Mouse (Mus musculus) MEL (cell line): ENCODE results near the gene Naga. TPM values are rescaled to one million over a fixed set of nuclear protein-coding genes. Genes with fewer than 3 reads are reported as not detected.
A peak's percentile ranks its signal among the peaks of the same experiment; 100 is the strongest.

Experiments used
- DNase-seq: peaks from one replicate; pipeline ENCODE4 v3.0.0; 2011; ENCODE audit warnings: low read depth, low spot score
- H3K27ac ChIP-seq: 2 replicates; pipeline ENCODE4 v1.5.1; 2012; ENCODE audit warnings: low read depth, mild to moderate bottlenecking, control low read depth, low read length, moderate library complexity; ENCODE audit not compliant: control insufficient read depth
- H3K27me3 ChIP-seq, 2 experiments: fragments of 150-350 bp in 1 of 2; sonication (generic) in 1 of 2; 2 replicates each; pipeline ENCODE4 v1.6.1; 2012; ENCODE audit warnings: low read length in 2 of 2, mild to moderate bottlenecking in 2 of 2, improper control_type of control experiment in 1 of 2, moderate library complexity in 1 of 2; ENCODE audit not compliant: insufficient read depth in 2 of 2, control insufficient read depth in 1 of 2
- H3K36me3 ChIP-seq, 2 experiments: 2 replicates each; pipeline ENCODE4 v1.6.1; 2012 to 2014; ENCODE audit warnings: low read length in 2 of 2, improper control_type of control experiment in 1 of 2, inconsistent platforms in 1 of 2, mild to moderate bottlenecking in 1 of 2; ENCODE audit not compliant: insufficient read depth in 2 of 2, control insufficient read depth in 1 of 2
- H3K4me1 ChIP-seq, 2 experiments: fragments of 150-350 bp in 1 of 2; sonication (generic) in 1 of 2; 2 replicates each; pipeline ENCODE4 v1.6.1; 2012; ENCODE audit warnings: low read length in 2 of 2, improper control_type of control experiment in 1 of 2, mild to moderate bottlenecking in 1 of 2; ENCODE audit not compliant: insufficient read depth in 2 of 2, control insufficient read depth in 1 of 2
- H3K4me3 ChIP-seq, 2 experiments: fragments of 150-350 bp in 1 of 2; sonication (generic) in 1 of 2; 2 replicates each; pipeline ENCODE4 v1.5.1; 2012; ENCODE audit warnings: low read depth in 2 of 2, low read length in 2 of 2, mild to moderate bottlenecking in 2 of 2, moderate library complexity in 2 of 2, control low read depth in 1 of 2, improper control_type of control experiment in 1 of 2; ENCODE audit not compliant: control insufficient read depth in 1 of 2, insufficient read depth in 1 of 2
- H3K79me2 ChIP-seq: 2 replicates; pipeline ENCODE4 v1.6.1; 2012; ENCODE audit warnings: mild to moderate bottlenecking, low read length, moderate library complexity; ENCODE audit not compliant: control insufficient read depth, poor library complexity, insufficient read depth
- H3K9ac ChIP-seq: 2 replicates; pipeline ENCODE4 v1.6.1; 2012; ENCODE audit warnings: low read depth, mild to moderate bottlenecking, control low read depth, low read length, moderate library complexity; ENCODE audit not compliant: control insufficient read depth, poor library complexity, severe bottlenecking
- H3K9me3 ChIP-seq: fragments of 150-350 bp; sonication (generic); replicated peaks from 2 replicates; pipeline ENCODE4 v1.6.1; 2012; ENCODE audit warnings: mild to moderate bottlenecking, low read length, improper control_type of control experiment, moderate library complexity; ENCODE audit not compliant: insufficient read depth
- BHLHE40 ChIP-seq: IDR thresholded peaks from 2 replicates; pipeline ENCODE4 v1.6.1; 2012; ENCODE audit warnings: low read depth, mild to moderate bottlenecking, inconsistent platforms, low read length, improper control_type of control experiment, borderline replicate concordance
- CHD1 ChIP-seq: IDR thresholded peaks from 2 replicates; pipeline ENCODE4 v1.6.1; 2012; ENCODE audit warnings: low read depth, mild to moderate bottlenecking, inconsistent platforms, low read length, improper control_type of control experiment
- CHD2 ChIP-seq: IDR thresholded peaks from 2 replicates; pipeline ENCODE4 v1.6.1; 2011; ENCODE audit warnings: low read length, improper control_type of control experiment
- CTCF ChIP-seq, 3 experiments: IDR thresholded peaks in 2 of 3; conservative IDR thresholded peaks in 1 of 3; 2 replicates each; pipeline ENCODE4 v1.5.1; 2011 to 2012; ENCODE audit warnings: low read length in 3 of 3, low read depth in 2 of 3, mild to moderate bottlenecking in 2 of 3, improper control_type of control experiment in 1 of 3, inconsistent platforms in 1 of 3, mixed read lengths in 1 of 3, moderate library complexity in 1 of 3; ENCODE audit not compliant: control insufficient read depth in 1 of 3, insufficient read depth in 1 of 3, poor library complexity in 1 of 3, severe bottlenecking in 1 of 3
- ELF1 ChIP-seq: IDR thresholded peaks from 2 replicates; pipeline ENCODE4 v1.6.1; 2014; ENCODE audit warnings: low read depth, mild to moderate bottlenecking, inconsistent platforms, low read length, improper control_type of control experiment, moderate library complexity
- JUND ChIP-seq: IDR thresholded peaks from 2 replicates; pipeline ENCODE4 v1.6.1; 2011; ENCODE audit warnings: low read depth, mild to moderate bottlenecking, improper control_type of control experiment, low read length
- MAFK ChIP-seq: IDR thresholded peaks from 2 replicates; pipeline ENCODE4 v1.6.1; 2011; ENCODE audit warnings: low read depth, mild to moderate bottlenecking, low read length, improper control_type of control experiment, borderline replicate concordance
- POLR2A ChIP-seq, 2 experiments: IDR thresholded peaks; 2 replicates each; pipeline ENCODE4 v1.6.1; 2011 to 2012; ENCODE audit warnings: low read length in 2 of 2, mild to moderate bottlenecking in 2 of 2, control low read depth in 1 of 2, improper control_type of control experiment in 1 of 2, low read depth in 1 of 2, moderate library complexity in 1 of 2; ENCODE audit not compliant: control insufficient read depth in 1 of 2, insufficient read depth in 1 of 2, poor library complexity in 1 of 2
- POLR2AphosphoS2 ChIP-seq: IDR thresholded peaks from 2 replicates; pipeline ENCODE4 v1.6.1; 2011; ENCODE audit warnings: low read length, improper control_type of control experiment
- POLR2AphosphoS5 ChIP-seq: IDR thresholded peaks from 2 replicates; pipeline ENCODE4 v1.6.1; 2012; ENCODE audit warnings: low read depth, borderline replicate concordance, mild to moderate bottlenecking, inconsistent platforms, low read length, moderate library complexity, mixed read lengths
- RAD21 ChIP-seq: IDR thresholded peaks from 2 replicates; pipeline ENCODE4 v1.6.1; 2011; ENCODE audit warnings: mild to moderate bottlenecking, low read depth, low read length, improper control_type of control experiment
- SMC3 ChIP-seq: IDR thresholded peaks from 2 replicates; pipeline ENCODE4 v1.6.1; 2011; ENCODE audit warnings: low read depth, low read length, improper control_type of control experiment
- TAL1 ChIP-seq: IDR thresholded peaks from 2 replicates; pipeline ENCODE4 v1.6.1; 2012; ENCODE audit warnings: mild to moderate bottlenecking, inconsistent platforms, low read length, moderate library complexity, mixed read lengths
- TBP ChIP-seq: IDR thresholded peaks from 2 replicates; pipeline ENCODE4 v1.8.0; 2011; ENCODE audit warnings: low read depth, low read length, improper control_type of control experiment
- TCF12 ChIP-seq: IDR thresholded peaks from 2 replicates; pipeline ENCODE4 v1.6.1; 2014; ENCODE audit warnings: low read depth, mild to moderate bottlenecking, inconsistent platforms, low read length, improper control_type of control experiment, moderate library complexity
- UBTF ChIP-seq: IDR thresholded peaks from 2 replicates; pipeline ENCODE4 v1.6.1; 2012; ENCODE audit warnings: low read depth, mild to moderate bottlenecking, inconsistent platforms, low read length, improper control_type of control experiment, moderate library complexity, borderline replicate concordance; ENCODE audit not compliant: insufficient read depth
- ZMIZ1 ChIP-seq: IDR thresholded peaks from 2 replicates; pipeline ENCODE4 v1.6.1; 2012; ENCODE audit warnings: low read depth, mild to moderate bottlenecking, inconsistent platforms, low read length, improper control_type of control experiment, moderate library complexity
- polyA plus RNA-seq, 2 experiments: library from polyadenylated mRNA; stranded (reverse) in 1 of 2; unstranded in 1 of 2; fragments of >175 nt in 1 of 2; fragments of >200 nt in 1 of 2; gene quantifications; 2 replicates each; pipeline versions ENCODE4 v1.2.1 to v1.2.4; 2012; ENCODE audit warnings: low replicate concordance in 2 of 2, low read depth in 1 of 2; ENCODE audit not compliant: insufficient read length in 2 of 2, insufficient read depth in 1 of 2, missing spikeins in 1 of 2
- total RNA-seq: library from RNA; depleted of rRNA; stranded (reverse); fragments of 300-350 nt; gene quantifications from 2 replicates; pipeline ENCODE4 v1.2.3, GENCODE M21; 2012

Naga gene
- total and polyA plus RNA-seq, 3 experiments, result 26.4 to 59.5 TPM; not detected in 1

DNA sequence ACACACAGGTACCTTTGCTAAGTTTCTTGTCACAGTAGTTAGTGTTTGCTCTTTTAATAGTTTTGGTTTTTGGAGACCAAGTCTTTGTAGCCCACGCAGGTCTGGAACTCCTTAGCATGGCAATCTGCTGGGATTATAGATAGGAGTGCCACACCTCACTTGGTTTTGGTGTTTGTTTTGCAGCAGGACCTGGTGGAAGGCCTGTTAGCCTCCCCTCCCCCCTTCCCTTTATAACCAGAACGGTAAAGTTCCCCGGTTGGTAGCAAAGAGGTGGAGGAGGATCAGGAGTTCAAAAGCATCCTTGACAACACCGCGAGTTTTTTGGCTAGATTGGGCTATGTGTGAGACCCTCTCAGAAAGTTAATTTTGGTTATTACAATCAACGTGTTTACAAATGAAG lies 6.2 kb upstream of the Naga start:
- H3K27me3 ChIP-seq, result no peaks in the 10 kb centered on the region
- no peaks in the 10 kb centered on the region for H3K9me3 ChIP-seq
- H3K4me1 ChIP-seq, result peaks cover 12 to 52% of the 10 kb centered on the region in 2 experiments; a peak in 3 of 4 replicates
- no peak for TF ChIP-seq JUND
- TF ChIP-seq CTCF (IDR thresholded peaks at IDR 0.05 in 2 of 3, conservative IDR thresholded peaks at IDR 0.05 in 1 of 3; ENCODE audit: control insufficient read depth in 1 of 3, insufficient read depth in 1 of 3, low read depth in 2 of 3, low read length in 3 of 3, poor library complexity in 1 of 3, severe bottlenecking in 1 of 3), result no peak
- no peak for TF ChIP-seq CHD2
- no peak for TF ChIP-seq TCF12
- no peak for TF ChIP-seq BHLHE40
- TF ChIP-seq ELF1, result no peak
- TF ChIP-seq POLR2AphosphoS2, result no peak
- H3K36me3 ChIP-seq, result peaks cover 0 to 47% of the 10 kb centered on the region in 2 experiments; a peak in 2 of 4 replicates
- peak overlapping the region; percentile 44 for H3K27ac ChIP-seq
- DNase-seq, result peak; percentile 18
- peaks cover 45% of the 10 kb centered on the region for H3K79me2 ChIP-seq
- no peak overlapping the region for H3K4me3 ChIP-seq
- H3K9ac ChIP-seq, result no peak overlapping the region

DNA sequence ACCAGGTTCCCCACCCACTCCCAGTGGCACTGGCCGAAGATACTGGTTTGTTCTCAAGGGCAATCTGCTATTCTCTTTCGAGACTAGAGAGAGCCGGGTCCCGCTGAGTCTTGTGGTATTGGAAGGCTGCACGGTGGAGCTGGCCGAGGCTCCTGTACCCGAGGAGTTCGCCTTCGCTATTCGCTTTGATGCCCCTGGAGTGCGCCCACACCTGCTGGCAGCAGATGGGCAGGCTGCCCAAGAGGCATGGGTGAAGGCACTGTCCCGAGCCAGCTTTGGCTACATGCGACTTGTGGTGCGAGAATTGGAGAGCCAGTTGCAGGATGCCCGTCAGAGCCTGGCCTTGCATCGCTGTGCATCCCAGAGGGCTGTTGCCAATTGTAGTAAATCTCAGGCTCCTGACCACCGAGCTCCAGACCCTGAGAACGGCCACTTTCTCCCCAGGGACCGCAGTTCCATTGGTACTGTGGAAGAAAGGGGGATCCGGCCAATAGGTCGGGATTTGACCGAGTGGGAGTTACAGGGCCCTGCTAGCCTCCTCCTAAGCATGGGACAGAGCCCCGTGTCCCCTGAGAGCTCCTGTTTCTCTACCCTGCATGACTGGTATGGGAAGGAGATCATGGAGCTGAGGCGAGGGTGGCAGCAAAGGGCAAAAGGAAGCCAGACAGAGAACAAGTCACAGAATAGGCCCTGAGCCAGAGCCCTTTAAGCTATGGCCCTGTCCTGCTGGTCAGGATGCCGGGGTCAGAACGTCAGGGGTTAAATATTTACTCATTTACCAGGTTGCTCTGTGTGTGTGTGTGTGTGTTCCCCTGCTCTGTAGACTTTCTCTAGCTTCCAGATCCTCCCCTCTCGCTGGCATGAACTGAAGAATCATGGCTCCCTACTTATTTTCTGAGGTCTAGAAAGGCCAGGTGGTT lies 4.9 kb upstream of the Naga start:
- Histone ChIP-seq H3K9me3 (no peaks in the 10 kb centered on the region), H3K27ac (peak overlapping the region; percentile 34), H3K4me1 (peaks cover 18 to 58% of the 10 kb centered on the region in 2 experiments), H3K79me2 (peaks cover 45% of the 10 kb centered on the region), H3K9ac (peak overlapping the region; percentile 13; the same call in 1 of the 2 replicates), H3K36me3 (peaks cover 0 to 48% of the 10 kb centered on the region in 2 experiments; a peak in 2 of 4 replicates), H3K27me3 (no peaks in the 10 kb centered on the region)
- no peak for DNase-seq
- TF ChIP-seq TAL1, result no peak
- TF ChIP-seq RAD21, result no peak
- TF ChIP-seq UBTF, result no peak
- TF ChIP-seq MAFK, result no peak
- TF ChIP-seq POLR2A (IDR thresholded peaks at IDR 0.05; ENCODE audit: control insufficient read depth in 1 of 2, insufficient read depth in 1 of 2, low read depth in 1 of 2, low read length in 2 of 2, poor library complexity in 1 of 2), result peak in 1 of 2 experiments; percentile 8; a peak in 1 of 4 replicates
- no peak for TF ChIP-seq POLR2AphosphoS5
- TF ChIP-seq, all 39 proteins: peak for 1
- no peak overlapping the region for H3K4me3 ChIP-seq

DNA sequence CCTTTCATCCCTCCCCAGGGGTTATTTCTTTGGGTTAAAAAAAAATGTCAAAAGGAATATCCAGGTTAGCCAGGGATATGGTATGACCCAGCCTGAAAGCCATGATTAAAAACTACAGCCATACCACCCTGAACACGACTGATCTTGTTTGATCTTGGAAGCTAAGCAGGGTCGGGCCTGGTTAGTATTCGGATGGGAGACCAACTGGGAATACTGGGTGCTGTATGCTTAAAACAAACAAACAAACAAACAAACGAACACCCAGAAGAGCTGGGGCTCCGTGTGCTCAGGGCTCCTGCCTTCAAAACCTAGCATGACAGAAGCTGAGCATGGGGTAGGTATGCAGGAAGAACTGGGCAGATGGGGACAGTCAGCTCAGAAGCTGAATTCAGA lies 3.8 kb upstream of the Naga start:
- Histone ChIP-seq H3K9ac (peak overlapping the region; percentile 85), H3K9me3 (no peaks in the 10 kb centered on the region), H3K27ac (peak overlapping the region; percentile 99), H3K4me1 (peaks cover 18 to 52% of the 10 kb centered on the region in 2 experiments), H3K36me3 (peaks cover 0 to 40% of the 10 kb centered on the region in 2 experiments; a peak in 2 of 4 replicates), H3K79me2 (peaks cover 39% of the 10 kb centered on the region), H3K4me3 (peak overlapping the region; percentile 50 to 58), H3K27me3 (no peaks in the 10 kb centered on the region)
- no peak for DNase-seq
- 0 out of 2 replicates have a peak, but pooled peaks have one; percentile 37 for TF ChIP-seq TBP
- TF ChIP-seq ZMIZ1, result no peak
- TF ChIP-seq CTCF (IDR thresholded peaks at IDR 0.05 in 2 of 3, conservative IDR thresholded peaks at IDR 0.05 in 1 of 3; ENCODE audit: control insufficient read depth in 1 of 3, insufficient read depth in 1 of 3, low read depth in 2 of 3, low read length in 3 of 3, poor library complexity in 1 of 3, severe bottlenecking in 1 of 3), result no peak
- 0 out of 2 replicates have a peak, but pooled peaks have one; percentile 28 for TF ChIP-seq CHD1
- TF ChIP-seq SMC3, result no peak
